Mouse (Mus musculus): ENCODE data around the gene Fkbp5.
"Not testable (repeated sequence)": the region's sequence is repeated elsewhere in the genome, so short reads cannot be mapped to it uniquely, and the experiment has no call there.

Gene Fkbp5

DNA sequence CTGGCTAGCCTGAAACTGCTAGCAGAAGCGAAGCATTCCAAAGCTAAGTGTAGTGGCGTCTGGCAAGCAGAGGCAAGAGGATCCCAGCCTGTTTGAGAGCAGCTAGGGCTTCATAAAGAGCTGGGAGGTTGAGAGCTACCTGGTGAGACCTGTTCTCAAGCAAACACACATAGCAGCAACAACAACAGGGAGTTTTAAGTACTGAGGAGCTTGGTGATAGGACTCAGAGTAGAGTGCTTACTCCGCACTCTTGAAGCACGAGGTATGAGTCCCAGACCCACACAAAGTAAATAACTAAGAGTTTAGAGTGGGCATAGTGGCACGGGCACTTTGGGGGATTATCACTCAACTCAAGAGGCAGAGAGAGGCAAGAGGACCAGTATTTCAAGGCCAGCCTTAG is 96.3 kb downstream of the Fkbp5 start:
- no peak for DNase-seq (ENCODE audit: low read depth in 1 of 2, low spot score in 2 of 2)

DNA sequence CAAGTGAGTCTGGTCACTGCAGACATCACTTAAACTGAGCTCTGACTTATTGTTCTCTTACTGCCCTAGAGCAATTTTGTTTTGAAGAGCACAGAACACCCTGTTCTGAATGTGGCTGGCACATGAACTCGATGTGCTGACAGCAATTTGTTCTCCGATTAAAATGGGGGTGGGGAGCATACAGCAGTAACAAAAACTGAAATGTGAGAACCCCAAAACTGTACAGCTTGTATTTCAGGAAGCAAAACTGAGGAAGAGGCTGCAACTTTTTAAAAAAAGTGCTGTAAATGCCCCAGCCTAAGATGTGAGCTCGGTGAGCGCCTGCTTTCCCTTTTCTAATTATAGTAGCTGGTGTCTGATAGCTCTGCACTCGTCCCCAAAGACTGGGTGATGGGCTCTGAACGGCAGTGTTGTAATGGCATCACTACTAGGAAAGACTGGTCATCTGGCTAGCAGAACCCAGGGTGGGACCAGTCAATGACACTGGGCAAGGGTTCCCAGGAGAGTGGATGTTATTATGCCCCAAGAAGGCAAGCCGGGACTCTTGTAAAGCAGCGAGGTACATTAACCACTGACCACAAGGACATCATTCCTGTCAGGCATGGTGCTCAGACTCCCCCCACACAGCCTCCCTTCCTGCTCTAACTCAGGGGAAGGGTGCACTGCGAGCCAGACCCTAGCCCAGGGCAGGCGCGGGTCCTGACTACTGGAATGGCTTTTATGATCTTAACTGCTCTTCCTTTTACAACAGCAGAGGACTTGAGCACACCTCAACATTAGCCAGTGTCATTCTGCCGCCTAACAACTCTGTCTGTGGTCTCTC is 96.9 kb downstream of the Fkbp5 start:
- DNase-seq (ENCODE audit: low read depth in 1 of 2, low spot score in 2 of 2), result no peak

DNA sequence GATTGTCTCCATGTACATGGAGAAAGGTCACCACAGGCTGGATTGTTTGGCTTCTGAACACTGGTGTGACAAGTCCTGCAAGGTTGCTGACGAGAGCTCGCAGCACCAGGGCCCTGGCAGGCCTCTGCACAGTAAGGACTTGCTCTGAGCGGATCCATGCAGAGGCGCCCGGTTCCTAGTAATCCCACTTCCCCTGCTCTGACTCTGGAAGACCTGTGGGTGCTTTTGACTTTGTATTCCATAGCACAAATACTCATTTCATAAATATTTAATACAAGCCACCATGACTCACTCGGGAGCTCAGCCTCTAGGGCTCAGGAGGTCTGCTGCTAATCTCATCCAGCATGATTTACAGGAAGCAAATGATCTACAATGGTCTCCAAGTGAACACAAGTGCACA is 97.7 kb downstream of the Fkbp5 start:
- DNase-seq (ENCODE audit: low read depth in 1 of 2, low spot score in 2 of 2), result no peak

DNA sequence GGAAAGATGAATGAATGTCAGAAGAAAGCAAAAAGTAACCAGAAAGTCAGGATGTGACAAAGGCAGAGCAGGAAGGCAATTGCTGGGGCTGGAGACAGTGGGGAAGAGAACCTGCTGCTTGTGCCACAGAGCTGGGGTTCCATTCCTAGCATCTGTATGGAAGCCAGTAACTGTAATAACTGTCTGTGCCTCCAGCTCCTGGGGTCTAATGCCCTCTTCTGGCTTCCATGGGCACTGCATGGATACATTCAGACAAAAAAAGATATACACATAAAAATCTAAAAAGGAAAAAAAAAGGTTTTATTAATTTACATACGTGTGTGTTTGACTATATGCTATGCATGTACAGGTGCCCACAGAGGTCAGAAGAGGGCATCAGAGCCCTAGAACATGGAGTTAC is 98.4 kb downstream of the Fkbp5 start:
- no peak for DNase-seq (ENCODE audit: low read depth in 1 of 2, low spot score in 2 of 2)

DNA sequence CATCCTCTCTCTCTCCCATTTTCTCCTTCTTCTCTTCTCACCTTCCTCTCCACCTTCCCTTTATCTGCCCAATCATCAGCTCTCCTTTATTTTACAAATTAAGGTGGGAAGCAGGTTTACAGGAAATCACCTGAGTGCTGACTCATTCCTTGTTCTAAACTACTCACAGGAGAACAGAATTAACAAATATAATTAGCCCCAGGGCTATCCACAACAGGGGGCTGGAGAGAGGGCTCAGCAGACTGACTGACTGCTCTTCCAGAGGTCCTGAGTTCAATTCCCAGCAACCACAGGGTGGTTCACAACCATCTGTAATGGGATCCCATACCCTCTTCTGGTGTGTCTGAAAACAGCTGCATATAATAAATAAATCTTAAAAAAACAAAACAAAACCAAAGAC is 98.8 kb downstream of the Fkbp5 start:
- not testable (repeated sequence) for DNase-seq (ENCODE audit: low read depth in 1 of 2, low spot score in 2 of 2)

DNA sequence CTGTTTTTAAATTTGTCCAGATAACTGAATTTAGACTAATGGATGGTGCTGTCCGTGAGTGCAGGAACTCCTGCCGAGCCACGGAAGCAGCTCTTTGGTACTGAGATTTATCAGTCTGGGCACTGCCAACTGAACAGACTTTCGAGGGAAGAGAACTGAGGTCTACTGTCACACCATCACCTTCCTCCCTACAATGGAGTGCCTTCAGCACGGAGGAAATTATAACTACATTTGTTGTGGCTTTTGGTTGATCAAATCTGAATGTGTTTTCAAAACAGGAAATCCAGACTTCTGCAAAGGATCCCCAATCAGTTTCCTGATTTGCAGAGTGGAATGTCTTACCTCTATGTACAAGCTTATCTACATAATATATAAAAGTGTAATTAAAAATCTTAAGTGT is 99.6 kb downstream of the Fkbp5 start:
- no peak for DNase-seq (ENCODE audit: low read depth in 1 of 2, low spot score in 2 of 2)

DNA sequence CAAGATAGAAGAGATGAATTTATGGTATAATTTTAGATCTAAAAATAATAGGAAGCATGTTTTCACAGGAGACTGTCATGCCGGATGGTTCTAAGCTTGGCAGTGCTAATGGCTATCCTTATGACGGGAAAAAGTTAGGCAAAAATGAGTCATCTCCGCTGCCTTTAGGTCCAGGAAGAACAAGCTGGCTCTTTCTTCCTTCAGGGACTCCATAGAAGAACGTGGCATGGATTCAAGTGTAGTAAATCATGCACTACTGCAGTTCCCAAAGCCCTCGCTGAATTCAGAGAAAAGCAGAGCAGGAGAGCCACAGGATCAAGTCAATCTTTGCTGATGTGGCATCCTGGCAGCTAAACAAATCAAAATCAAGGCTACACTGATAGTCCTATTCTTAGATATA is 102.1 kb downstream of the Fkbp5 start:
- DNase-seq (ENCODE audit: low read depth in 1 of 2, low spot score in 2 of 2), result no peak

DNA sequence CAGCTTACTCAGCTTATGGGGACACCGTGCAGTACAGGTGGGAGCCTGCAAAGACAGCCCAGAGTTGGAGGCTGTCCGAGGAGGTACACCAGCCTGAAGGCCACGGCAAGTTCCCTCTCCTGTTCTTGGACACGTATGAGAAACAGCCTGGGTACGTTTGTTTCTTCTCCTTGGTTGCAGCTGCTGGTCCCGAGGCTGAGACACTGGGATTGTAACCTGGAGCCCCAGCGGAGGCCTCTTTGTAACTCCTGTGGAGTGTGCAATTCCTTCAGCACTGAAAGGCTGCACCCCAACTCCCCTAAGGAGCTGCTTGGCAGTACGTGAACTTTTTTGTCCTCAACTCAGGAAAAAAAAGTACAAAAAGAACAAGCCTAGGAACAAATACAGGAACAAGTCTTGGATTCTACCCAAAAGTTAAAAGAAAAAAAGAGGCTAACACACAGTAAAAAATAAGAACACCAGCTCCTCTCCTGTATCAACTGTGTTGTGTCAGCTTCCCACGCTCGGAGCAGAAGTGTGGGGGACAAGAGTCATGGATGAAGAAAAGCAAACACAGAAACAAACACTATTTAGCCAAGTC is 105.9 kb downstream of the Fkbp5 start:
- DNase-seq (ENCODE audit: low read depth in 1 of 2, low spot score in 2 of 2), result no peak

DNA sequence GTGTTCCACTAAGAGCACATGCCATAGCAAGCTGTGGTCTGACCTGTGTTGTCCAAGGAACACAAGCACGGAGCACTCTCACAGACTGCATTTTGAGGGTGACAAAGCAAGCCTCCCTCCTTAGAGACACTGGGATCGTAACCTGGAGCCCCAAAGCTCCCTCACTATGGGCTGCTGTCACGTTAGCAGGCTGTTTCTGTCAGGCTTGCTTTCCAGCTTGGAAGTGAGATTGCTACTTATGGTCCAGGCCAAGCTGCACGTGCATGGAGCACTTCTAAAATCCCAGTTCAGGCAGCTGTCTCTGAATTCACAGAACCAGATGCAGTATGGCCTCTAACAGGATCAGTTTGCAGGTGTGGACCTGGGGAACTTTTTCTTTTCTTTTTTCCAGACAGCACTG is 106.6 kb downstream of the Fkbp5 start:
- no peak for DNase-seq (ENCODE audit: low read depth in 1 of 2, low spot score in 2 of 2)

DNA sequence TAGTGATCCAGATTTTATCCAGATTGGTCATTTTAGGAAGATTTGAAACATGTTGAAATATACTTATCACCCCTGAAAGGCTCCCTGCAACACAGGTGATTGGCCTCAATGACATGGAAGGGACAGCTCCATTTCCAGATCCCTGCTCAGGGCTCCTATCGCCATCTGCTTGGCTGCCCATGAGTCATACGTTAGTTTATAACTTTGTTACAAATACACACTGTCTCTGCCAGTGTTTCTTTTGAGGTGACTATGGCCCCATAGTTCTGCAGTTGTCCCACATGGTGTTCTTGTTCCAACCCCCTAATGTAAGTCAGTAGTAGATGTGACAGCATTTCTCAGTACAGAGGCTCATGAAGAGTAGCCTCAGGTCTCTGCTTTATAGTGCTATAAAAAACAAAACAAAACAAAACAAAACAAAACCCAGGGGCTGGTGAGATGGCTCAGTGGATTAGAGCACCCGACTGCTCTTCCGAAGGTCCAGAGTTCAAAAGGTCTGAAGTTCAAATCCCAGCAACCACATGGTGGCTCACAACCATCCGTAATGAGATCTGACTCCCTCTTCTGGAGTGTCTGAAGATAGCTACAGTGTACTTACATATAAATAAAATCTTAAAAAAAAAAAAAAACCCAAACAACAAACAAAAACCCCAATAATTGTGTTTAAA is 108.9 kb downstream of the Fkbp5 start:
- DNase-seq (ENCODE audit: low read depth in 1 of 2, low spot score in 2 of 2), result no peak

DNA sequence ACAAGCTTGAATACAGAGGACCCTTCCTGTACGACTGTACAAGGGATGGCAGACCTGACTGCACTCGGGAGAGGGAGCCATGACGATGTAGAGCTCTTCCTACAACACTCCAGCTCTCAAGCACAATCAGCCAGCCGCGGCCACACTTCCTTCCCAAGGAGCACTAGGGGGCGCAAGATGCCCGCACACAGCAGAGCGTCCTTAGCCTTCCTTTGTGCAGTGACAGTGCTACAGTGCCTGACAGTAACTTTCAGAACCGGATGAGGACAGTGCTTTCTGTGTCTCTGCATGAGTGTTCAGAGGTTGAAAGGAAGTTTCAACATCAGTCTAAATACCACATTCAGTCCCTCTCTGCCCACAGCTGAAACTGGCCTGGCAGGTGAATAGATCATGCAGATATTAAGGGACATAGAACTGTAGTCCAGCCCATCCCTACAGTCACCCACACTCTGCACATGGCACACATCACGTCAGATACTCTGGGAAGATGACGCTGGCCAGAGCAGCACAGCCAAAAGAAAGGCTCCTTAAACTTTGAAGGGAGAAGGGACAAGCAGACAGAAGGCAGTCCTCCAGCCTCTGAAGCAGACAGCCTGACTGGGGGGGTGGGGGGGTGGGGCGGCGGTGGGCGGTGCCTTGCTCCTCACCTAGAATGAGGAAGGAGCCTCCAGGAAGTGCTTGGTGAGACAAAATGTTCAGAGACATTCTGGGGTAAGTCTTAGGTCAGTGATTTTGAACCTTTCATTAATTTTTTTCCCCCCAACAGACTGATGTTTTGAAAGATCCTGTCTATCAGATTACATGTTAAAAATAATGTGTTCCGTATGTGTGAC is 109.7 kb downstream of the Fkbp5 start:
- peak; percentile 50 to 67 for DNase-seq (ENCODE audit: low read depth in 1 of 2, low spot score in 2 of 2)

DNA sequence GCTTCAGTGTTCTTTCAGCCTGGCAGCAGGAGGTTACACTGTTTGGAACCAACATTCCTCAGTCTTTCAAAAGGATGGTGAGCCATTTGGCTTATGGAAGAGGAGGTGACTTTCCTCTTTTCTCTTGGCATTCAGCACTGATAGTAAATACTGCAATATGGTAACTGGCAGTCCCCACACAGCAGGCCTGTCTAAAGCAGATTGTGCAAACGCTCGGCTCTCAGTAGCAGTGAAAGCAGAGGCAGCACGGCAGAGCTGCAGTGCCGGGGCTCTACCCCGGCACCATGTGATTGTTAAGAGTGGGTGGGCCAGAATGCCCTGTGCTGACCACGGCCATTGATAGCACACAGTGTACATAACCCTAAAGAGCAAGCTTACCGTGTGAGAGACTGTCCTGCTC is 110.9 kb downstream of the Fkbp5 start:
- no peak for DNase-seq (ENCODE audit: low read depth in 1 of 2, low spot score in 2 of 2)

DNA sequence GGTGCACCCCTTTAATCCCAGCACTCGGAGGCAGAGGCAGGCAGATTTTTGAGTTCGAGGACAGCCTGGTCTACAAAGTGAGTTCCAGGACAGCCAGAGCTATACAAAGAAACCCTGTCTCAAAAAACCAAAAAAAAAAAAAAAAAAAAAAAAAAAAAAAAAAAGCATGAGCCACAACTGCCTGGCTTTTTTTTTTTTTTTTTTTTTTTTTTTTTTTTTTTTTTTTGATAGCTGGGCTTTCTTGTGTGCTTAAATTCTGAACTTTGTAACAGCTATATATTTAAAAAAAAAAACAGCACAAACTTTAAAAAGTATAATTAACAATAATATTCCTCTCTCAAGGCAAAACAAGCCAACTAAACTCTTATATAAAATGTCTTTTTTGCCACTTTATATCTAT is 112.6 kb downstream of the Fkbp5 start:
- not testable (repeated sequence) for DNase-seq (ENCODE audit: low read depth in 1 of 2, low spot score in 2 of 2)

DNA sequence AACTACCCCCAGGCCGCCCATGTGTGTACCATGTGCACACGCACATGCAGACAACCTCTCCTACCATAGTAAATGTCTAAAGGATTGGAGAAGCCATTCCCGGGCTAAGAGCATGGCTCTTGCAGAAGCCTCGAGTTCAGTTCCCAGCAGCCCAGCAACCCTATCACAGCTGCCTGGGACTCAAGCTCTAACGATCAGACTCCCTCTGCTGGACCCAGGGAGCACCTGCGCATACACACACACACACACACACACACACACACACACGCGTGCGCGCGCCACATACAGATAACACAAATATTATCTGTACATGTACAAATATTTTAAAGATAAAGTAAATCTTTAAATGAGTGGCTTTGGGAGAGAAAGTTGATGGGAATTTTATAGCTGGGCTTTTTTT is 113.0 kb downstream of the Fkbp5 start:
- DNase-seq (ENCODE audit: low read depth in 1 of 2, low spot score in 2 of 2), result no peak

DNA sequence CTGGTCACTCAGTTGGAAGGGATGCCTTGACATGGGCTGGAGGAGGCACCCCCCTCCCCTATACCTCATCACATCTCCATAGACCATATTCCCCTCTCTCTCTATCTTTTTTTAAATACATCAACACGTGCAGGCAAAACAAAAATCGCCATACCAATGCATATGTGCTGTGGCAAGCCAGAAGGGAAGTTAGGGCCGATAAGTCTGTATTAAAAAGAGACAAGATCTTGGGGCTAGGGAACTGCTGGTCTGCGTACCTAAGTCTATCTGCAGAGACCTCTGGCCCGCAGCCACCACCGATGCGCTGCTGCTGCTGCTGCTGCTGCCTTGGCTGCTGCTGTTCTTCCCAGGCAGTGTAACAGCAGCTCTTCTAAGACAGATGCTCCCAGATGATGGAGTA is 122.3 kb downstream of the Fkbp5 start:
- DNase-seq (ENCODE audit: low read depth in 1 of 2, low spot score in 2 of 2), result no peak

DNA sequence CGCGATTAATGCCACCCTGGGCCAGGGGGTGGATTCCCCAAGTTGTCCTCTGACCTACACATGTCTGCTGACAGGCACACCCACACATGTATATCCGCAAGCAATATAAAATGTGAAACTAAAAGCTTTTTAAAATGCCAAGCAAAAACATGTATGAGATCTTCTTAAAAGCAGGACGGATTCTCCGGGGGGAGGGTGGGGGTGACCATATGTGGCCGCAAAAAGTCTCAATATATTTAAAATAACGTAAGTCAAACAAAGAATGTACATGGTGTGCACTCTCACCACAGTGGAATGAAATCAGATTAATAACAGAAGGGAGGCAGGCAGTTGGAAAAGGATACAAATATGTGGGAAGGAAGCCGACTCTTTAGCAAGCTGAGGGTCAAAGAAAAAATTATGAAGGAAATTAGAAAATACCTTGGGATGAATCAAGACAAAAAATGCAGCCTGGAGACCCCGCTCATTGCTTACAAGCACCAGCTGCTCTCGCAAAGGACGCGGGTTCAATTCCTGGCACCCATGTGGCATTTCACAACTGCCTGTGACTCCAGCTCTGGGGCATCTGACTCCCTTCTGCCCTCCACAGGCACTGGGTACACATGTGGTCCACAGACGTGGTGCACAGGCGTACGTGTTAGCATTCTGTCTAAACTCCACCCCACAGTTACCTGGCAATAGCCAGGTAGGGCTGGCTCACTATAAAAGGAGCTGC is 123.1 kb downstream of the Fkbp5 start:
- no peak for DNase-seq (ENCODE audit: low read depth in 1 of 2, low spot score in 2 of 2)

DNA sequence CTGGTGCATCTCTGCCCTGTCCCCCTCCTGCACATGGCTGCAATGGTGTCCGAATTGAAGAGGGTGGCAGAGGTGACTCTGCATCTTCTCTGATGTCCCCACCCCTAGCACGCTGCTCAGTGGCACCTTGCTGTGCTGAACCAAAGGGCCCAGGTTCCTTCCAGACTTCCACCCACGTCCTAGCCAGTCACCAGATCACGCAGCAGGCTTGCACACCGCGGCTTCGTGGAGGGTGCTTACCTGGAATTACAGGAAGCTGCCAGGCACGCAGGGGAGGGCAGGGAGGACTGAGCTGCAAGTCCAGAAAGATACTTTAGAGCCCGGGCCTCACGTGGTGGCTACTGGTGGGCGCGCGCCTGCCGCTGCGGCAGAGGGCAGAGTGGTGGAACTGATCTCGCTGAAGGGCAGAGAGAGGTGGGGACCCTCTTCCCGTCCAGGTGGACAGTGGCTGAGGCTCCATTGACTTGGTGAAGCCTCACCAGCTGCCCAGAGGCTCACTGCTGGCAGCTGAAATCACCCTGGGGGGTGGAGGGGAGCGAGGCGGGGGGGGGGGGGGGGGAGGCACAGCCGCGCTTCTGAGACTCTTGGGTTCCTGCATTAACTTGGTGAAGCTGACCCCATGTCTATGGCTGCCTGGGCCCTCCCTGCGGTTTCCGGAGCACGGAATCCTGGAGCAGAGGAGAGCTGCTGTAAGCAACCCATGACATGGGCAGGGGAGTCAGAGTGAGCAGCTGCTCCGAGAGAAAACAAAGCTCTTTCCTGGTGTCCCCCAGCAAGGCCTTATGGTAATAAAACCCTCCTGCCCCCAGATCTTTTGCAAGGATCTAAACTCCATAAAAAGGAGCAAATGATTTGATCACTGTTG is 125.5 kb downstream of the Fkbp5 start:
- no peak for DNase-seq (ENCODE audit: low read depth in 1 of 2, low spot score in 2 of 2)

DNA sequence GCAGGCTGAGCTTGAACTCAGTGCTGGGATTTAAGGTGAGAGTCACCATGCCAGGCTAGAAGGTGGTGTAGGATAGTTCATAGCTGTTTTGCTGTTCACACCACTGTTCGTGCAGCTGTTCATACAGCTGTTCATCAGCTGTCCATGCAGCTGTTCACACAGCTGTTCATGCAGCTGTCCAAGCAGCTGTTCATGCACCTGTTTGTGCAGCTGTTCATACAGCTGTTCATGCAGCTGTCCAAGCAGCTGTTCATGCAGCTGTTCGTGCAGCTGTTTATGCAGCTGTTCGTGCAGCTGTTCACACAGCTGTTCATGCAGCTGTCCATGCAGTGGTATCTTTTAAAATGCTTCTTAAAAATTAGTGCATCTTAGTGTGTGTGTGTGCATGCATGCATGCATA is 128.8 kb downstream of the Fkbp5 start:
- DNase-seq (ENCODE audit: low read depth in 1 of 2, low spot score in 2 of 2), result no peak

DNA sequence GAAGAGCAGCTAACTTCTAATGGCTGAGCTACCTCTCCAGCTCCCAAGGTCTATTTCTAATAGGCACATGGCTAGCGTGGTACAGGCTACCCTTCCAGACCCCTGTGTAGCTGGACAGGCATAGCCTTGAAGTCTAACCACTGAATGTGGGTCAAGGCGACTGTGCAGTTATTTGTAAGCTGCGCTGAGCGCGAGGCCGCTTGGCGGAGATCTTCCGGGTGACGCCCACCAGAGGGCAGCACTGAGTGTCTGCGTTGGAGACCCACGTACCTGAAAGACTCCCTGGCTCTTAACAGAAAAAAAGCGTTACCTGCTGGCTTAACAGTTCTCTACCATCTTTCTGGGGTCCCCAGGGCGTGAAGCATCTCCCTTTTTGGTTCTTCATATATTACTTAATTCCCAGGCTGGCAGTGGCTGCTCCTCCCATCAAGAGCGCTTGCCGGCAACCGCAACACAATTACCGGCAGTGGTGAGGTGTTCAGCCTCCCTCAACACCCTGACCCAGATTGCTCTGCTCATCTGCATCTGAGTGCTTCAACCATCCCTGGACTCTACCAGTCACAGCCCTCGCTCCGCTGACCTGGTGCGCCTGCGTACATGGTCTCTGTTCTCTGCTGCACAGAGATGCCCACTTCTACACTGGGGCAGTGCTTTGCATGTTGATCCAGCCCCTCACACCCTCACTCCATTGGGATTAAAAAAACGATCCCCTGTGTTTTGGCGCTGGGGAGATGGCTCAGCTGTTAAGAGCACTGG is 131.0 kb downstream of the Fkbp5 start:
- peak in 1 of 2 experiments; percentile 60 for DNase-seq (ENCODE audit: low read depth in 1 of 2, low spot score in 2 of 2)

All from monocyte, adult 2 months (primary cell).